Mouse (Mus musculus): Measurements from ENCODE around the gene Vamp5.

The Vamp5 gene

GRCm38 (mm10) chr6:72389471-72389940 lies 9.2 kb upstream of the Vamp5 start:
- no peak for DNase-seq

DNA sequence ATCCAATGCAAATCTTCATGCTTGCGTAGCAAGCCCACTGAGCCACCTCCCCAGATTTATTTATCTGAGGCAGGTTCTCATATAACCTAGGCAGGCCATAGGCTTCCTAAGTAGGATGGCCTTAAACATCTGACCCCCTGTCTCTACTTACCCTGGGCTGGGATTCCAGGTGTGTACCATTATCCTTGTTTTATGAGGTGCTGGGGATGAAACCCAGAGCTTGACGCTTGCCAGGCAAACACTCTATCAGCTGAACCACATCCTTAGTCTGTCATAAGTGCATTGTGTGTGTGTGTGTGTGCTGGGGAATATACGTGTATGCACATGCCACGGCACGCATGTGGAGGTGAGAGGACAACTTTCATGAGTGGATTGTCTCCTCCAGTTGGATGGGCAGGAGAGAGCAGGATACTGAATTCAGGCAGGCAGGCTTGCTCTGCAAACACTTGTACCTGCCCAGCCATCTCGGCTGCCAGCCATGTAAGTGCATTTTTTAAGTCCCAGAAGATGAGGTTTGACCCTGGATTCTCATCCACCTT lies 8.6 kb upstream of the Vamp5 start:
- no peak for DNase-seq

GRCm38 (mm10) chr6:72388266-72388665 lies 8.0 kb upstream of the Vamp5 start:
- DNase-seq, result no peak

- DNase-seq, result no peak
Measured at GRCm38 (mm10) chr6:72387816-72388215, 7.5 kb upstream of the Vamp5 start.

GRCm38 (mm10) chr6:72386561-72386960 lies 6.3 kb upstream of the Vamp5 start:
- no peak for DNase-seq

- DNase-seq, result no peak
Measured at GRCm38 (mm10) chr6:72385258-72385657, 5.0 kb upstream of the Vamp5 start.

- no peak for DNase-seq
Measured at GRCm38 (mm10) chr6:72383952-72384351, 3.7 kb upstream of the Vamp5 start.

DNA sequence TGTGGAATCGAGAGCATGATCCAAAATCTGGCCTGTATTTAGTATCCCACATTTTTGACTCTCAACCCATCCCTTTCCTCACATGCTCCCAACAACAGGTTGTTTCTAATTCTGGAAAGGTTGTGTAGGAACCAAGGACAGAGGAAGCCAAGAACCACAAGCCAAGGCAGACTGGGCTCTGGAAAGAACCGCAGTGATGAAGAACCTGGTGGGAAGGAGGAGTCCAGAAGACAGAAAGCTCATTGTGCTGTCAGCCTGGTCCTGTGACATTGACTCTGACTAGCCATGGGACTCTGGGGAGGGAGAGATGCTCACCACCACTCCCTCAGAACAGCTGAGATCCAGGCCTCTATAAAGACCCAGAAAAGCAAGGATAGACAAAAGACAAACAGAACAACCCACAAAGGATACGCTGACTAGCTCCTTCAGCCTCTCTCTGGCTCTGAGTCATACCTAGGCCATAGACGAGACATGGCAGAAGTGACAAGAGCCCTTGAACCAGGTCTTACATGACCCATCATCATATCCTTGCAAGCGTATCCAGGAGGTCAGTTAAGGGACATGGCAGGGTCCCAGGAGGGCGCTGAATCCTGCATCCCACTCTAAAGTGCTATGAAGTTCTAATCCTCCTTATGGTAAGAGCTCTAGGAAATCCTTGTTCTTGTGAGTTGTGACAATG lies 3.0 kb upstream of the Vamp5 start:
- no peak for DNase-seq

DNA sequence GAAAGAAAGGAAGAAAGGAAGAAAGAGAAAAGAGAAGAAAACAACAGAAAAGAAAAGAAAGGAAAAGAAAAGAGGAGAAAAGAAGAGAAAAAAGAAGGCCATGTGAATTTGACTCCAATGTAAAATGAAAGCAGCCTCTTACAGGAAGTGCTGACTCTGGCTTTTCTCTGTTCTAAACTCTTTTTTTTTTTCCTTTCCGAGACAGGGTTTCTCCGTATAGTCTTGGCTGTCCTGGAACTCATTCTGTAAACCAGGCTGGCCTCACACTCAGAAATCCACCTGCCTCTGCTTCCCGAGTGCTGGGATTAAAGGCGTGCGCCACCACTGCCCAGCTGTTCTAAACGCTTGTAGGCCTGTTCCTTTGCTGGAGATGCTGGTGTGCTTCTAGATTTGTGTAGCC lies 2.2 kb upstream of the Vamp5 start:
- DNase-seq, result no peak

GRCm38 (mm10) chr6:72379377-72380130 lies 714 bp downstream of the Vamp5 start:
- no peak for DNase-seq

DNA sequence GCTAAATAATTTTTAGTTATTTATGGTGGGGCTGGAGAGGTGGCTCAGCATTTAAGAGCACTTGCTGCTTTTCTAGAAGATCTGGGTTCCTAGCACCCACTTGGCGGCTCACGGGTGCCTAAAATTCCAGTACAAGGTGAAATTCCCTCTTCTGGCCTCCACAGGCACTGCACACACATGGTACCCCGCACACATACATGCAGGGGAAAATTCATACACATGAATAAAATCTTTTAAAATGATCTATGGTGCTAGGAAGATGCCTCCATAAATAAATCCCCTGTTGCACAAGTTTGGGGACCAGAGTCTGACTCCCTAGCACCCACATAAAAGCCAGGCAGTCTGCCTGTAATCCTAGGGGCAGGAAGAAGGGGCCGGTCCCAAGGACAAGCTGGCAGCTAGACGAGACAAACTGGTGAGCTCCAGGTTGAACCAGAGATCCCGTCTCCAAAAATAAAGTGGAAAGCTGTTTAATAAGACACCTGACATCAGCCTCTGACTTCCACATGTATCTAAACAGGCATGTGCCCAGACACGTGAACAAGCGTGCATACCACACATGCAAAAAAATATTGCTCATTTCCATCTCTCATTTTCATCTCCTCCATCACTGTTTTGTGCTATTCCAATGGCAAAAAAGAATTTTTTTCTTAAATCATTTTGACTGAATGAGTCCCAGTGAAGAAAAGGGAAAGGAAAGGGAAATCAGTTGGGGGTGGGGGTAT lies 1.6 kb downstream of the Vamp5 start:
- no peak for DNase-seq

GRCm38 (mm10) chr6:72374820-72375563 lies 5.3 kb downstream of the Vamp5 start:
- DNase-seq, result no peak

GRCm38 (mm10) chr6:72374206-72374605 lies 6.1 kb downstream of the Vamp5 start:
- DNase-seq, result no peak

DNA sequence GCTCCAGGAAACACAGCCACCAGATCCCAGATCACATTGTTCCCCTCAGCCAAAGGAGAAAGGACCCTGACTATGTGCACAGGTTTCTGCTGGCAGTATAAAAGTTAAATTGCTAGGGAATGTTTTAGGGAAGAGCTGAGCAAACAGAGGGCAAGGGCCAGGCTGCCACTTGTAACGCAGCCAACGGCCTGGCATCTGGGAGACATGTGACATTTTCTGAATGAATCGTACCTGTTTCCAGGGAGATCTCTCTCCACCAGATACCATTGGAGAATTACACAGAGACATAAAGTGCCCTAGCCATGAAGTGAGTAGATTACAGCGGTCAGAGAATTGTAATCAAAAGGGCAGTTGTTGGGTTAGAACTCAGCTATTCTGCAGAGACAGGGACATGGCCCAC lies 7.1 kb downstream of the Vamp5 start:
- DNase-seq, result no peak

GRCm38 (mm10) chr6:72371571-72371970 lies 8.7 kb downstream of the Vamp5 start:
- DNase-seq, result no peak

DNA sequence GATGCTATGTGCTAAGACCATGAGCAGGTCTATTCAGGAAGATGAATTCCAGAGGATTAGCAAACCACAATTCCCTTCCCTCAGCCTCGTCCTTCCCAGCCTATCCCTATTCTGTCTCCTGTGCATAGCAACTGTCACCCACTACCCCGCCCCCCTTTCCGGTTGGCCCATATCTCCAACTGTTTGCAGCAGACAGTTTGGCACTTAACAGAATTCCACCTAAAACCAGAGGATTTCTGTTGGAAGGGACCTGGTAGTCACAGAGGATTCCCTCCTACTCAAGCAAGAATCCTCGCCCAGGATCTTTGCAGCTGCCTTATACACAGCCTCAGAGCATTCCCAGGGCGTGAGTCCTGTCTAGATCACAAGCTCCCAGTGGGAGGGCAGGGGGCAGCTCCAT lies 9.1 kb downstream of the Vamp5 start:
- no peak for DNase-seq

- no peak for DNase-seq
Measured at GRCm38 (mm10) chr6:72370091-72370490, 10.2 kb downstream of the Vamp5 start.

DNA sequence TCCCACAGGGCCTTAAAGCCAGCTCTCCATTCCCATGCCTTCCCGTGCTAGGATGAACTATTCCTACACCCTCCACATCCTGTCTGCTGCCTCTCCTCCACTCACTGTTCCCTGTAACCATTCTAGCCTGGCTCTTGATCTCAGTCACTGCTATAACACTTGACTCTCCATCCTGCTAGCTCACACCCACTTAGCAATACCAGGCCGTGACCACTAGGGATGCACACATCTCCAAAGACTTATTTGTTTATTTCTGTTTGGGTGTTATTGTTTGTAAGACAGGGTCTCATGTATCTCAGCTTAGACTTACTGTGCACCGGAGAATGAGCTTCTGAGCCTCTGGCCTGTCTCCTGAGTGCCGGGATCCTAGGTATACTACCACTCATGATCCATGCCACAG lies 10.7 kb downstream of the Vamp5 start:
- no peak for DNase-seq

GRCm38 (mm10) chr6:72367460-72367974 lies 12.8 kb downstream of the Vamp5 start:
- no peak for DNase-seq

DNA sequence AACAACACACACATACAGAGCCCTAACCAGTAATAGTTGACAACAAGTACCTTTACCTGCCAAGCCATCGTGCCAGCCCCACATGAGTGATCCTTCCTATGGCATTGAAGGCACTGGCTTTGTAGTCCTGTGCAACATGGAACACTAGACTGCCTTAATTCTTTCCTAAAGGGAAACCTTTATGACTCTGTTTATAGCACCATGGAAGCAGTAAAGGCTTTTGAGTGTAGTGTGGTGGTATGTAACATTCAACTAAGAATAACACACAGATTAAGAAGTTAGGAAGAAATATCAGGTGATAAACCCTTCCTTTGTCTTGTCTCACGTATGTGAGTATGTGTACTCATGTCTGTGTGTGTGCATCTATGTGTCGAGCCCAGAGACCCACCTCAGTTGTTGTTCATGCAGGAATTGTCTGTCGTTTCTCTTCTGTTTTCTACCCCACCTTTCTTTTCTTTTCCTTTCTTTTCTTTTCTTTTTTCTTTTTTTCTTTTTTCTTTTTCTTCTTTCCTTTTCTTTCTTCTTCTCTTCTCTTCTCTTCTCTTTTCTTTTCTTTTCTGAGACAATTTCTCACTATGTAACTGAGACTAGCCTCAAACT lies 13.3 kb downstream of the Vamp5 start, which contains the start of gene Rnf181:
TSS of gene Rnf181 (minus strand) at position 113 of the 600 bp plus-strand sequence.
- no peak for DNase-seq

DNA sequence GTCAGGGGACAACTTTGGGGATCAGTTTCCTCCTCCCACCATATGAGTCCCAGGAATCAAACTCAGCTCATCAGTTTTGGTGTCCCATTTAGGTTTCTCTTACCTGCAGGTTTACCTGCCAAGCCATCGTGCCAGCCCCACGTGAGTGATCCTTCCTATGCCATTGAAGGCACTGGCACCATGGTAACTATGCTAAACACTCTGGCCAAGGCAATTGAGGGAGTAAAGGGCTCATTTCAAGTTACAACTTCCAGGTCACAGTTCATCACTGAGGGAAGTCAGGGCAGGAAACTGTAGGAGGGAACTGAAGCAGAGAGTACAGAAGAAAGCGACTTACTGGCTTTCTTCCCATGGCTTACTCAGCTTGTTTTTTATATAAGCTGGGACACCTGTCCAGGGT lies 14.0 kb downstream of the Vamp5 start:
- DNase-seq, result no peak

DNA sequence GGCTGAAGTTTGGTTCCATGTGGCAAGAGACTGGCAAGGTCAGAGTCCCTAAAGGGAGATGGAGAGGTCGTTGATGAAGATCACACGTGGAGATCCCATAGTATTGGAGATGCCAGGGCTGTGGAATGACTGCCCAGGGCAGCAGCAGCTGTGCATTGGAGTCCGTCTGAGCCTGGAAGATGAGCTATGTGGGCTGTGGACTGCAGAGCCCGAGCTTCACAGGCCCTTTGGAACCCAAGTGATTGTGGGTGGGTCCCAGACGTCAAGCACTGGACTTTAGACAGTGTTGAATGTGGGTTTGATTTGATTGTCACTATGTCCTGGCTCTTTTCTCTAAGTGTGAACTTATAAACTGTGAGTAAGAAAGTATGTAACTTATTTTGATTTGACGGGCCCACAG lies 15.3 kb downstream of the Vamp5 start:
- no peak for DNase-seq
